Mouse (Mus musculus) lung, embryonic 16.5 days (tissue): ENCODE measurements at regions not wholly inside any gene's neighbourhood (a gene's known extent, or its start where the extent isn't known, plus 50 kb on each side); places are given as distances from the start of the nearest gene placed in this dataset.

Experiments
- ATAC-seq: fragments of 200-750 bp; cut with Nextera tagmentation; 2 replicates; pipeline ENCODE4 v1.8.0; 2017; ENCODE audit warnings: low read depth, mild to moderate bottlenecking, moderate library complexity
- H3K27ac ChIP-seq: fragments of 300-500 bp; sonication (generic); 2 replicates; pipeline ENCODE4 v1.5.1; 2014; ENCODE audit warnings: mild to moderate bottlenecking, control low read depth, low read length
- H3K27me3 ChIP-seq: fragments of 300-500 bp; sonication (generic); 2 replicates; pipeline ENCODE4 v1.6.1; 2014; ENCODE audit warnings: low read depth, low read length, mixed read lengths; ENCODE audit not compliant: control insufficient read depth, insufficient read depth
- H3K36me3 ChIP-seq: fragments of 300-500 bp; sonication (generic); 2 replicates; pipeline ENCODE4 v1.6.1; 2014; ENCODE audit warnings: low read length; ENCODE audit not compliant: control insufficient read depth, insufficient read depth
- H3K4me1 ChIP-seq: fragments of 300-500 bp; sonication (generic); replicated peaks from 2 replicates; pipeline ENCODE4 v1.6.1; 2014; ENCODE audit warnings: low read length, mixed read lengths; ENCODE audit not compliant: control insufficient read depth, insufficient read depth
- H3K4me2 ChIP-seq: fragments of 300-500 bp; sonication (generic); 2 replicates; pipeline ENCODE4 v1.6.1; 2014; ENCODE audit warnings: low read depth, low read length, control low read depth
- H3K4me3 ChIP-seq: fragments of 300-500 bp; sonication (generic); 2 replicates; pipeline ENCODE4 v1.5.1; 2014; ENCODE audit warnings: mild to moderate bottlenecking, low read length, control low read depth
- H3K9ac ChIP-seq: fragments of 300-500 bp; sonication (generic); 2 replicates; pipeline ENCODE4 v1.6.1; 2014; ENCODE audit warnings: low read length, control low read depth
- H3K9me3 ChIP-seq: fragments of 300-500 bp; sonication (generic); 2 replicates; pipeline ENCODE4 v1.6.1; 2016; ENCODE audit warnings: low read length; ENCODE audit not compliant: control insufficient read depth
- WGBS: fragments of 180-500 bp; shearing (Covaris S2); extraction: QIAGEN DNeasy Blood & Tissue Kit; methylation state at CpG from one replicate; pipeline ENCODE4 v1.1.7; 2014; 5-methylcytosine and 5-hydroxymethylcytosine counted together

DNA sequence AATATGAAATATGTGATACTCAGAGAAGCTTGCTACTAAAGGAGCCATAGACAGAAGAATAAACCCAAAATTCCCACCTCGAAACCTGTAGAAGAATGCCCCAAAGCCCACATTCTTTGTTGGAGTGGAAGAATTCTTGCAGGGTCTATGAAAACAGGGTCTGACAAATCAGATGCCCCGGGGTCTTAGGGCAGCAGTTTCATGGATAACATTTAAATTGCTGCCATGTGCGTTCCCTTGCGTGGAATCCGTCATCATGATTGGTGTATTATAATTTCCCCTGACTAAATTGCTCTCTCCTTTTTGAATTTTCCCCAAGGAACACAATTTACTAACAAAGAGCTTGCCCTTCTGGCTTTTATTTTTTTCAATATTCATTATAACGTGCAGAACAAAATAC is 99.6 kb upstream of the Lrig3 start:
- ATAC-seq: no peak
- Histone ChIP-seq H3K4me3 (no peak overlapping the region), H3K4me2 (no peak overlapping the region), H3K27ac (no peak overlapping the region), H3K9me3 (no peaks in the 10 kb centered on the region), H3K4me1 (peaks cover 5% of the 10 kb centered on the region; the same call in 1 of the 2 replicates), H3K9ac (no peak overlapping the region), H3K36me3 (no peaks in the 10 kb centered on the region), H3K27me3 (no peaks in the 10 kb centered on the region)
- WGBS: 83% methylated on average over 6 of the region's 6 CpGs

DNA sequence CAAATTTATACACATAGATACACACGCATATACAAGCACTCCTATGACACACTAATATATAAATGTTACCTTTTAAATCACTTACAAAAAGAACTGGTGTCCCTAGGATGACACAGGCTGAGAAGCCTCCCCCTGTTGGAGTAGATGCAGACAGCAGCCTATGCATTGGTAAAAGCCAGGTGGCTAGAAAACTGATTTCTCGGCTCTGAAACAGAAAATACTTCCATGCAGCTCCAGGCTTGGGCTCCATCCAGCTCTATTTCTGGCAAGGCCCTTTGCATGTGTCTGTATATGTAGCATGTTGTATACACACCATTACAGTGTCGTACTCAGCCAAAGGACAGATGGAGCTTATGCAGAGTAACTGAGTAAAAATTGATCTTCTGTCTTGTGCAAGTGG is 81.4 kb upstream of the Lrig3 start:
- Histone ChIP-seq H3K27me3 (no peaks in the 10 kb centered on the region), H3K4me2 (no peak overlapping the region), H3K36me3 (no peaks in the 10 kb centered on the region), H3K27ac (no peak overlapping the region), H3K4me1 (no peaks in the 10 kb centered on the region), H3K9ac (no peak overlapping the region), H3K9me3 (no peaks in the 10 kb centered on the region), H3K4me3 (no peak overlapping the region)
- 68% methylated on average over 3 of the region's 3 CpGs for WGBS
- ATAC-seq: no peak

DNA sequence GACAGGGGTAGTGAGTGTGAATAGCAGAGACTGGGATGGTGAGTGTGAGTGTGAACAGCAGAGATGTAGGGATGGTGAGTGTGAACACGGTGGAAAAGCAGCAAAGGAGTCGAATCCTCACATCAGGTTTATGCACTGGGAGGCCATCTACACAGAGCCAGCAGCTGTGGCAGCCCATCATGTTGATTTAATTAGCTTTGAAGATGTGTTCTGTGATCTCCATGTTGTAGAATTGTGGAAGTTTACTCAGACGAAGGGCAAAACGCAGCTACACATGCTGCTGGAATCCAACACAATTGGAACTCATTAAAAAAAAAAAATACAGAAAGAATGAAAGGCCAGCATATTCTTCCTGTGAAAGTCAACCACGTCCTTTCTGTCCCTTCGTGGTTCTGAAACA is 80.2 kb upstream of the Lrig3 start:
- no peaks in the 10 kb centered on the region for H3K4me1 ChIP-seq
- H3K4me2 ChIP-seq: no peak overlapping the region
- H3K36me3 ChIP-seq: no peaks in the 10 kb centered on the region
- H3K27ac ChIP-seq: no peak overlapping the region
- H3K27me3 ChIP-seq: no peaks in the 10 kb centered on the region
- WGBS: 44% methylated on average over 6 of the region's 6 CpGs
- H3K4me3 ChIP-seq: no peak overlapping the region
- ATAC-seq: no peak
- H3K9me3 ChIP-seq: no peaks in the 10 kb centered on the region
- no peak overlapping the region for H3K9ac ChIP-seq

DNA sequence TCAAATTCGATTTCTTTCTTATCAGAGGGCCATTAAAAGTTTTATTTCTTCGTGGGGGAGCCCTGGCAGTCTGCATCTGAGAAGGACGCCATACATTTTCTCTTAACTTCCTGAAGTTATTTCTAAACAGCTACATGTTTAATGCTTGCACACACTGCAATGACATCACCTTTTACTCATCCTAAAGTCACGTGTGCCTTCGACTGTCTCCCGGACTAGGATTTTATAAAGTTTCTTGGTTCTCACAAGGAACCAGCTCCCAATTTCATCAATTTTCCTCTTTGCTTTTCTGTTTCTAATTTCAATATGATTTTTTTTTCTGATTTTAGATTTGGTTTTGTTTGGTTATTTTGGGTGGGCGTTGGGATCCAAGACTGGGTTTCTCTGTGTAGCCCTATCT is 73.8 kb upstream of the Lrig3 start:
- ATAC-seq: no peak
- 74% methylated on average over 7 of the region's 7 CpGs for WGBS
- no peak overlapping the region for H3K27ac ChIP-seq
- no peaks in the 10 kb centered on the region for H3K9me3 ChIP-seq
- H3K27me3 ChIP-seq: no peaks in the 10 kb centered on the region
- no peak overlapping the region for H3K9ac ChIP-seq
- no peaks in the 10 kb centered on the region for H3K4me1 ChIP-seq
- no peak overlapping the region for H3K4me3 ChIP-seq
- no peak overlapping the region for H3K4me2 ChIP-seq
- H3K36me3 ChIP-seq: no peaks in the 10 kb centered on the region

DNA sequence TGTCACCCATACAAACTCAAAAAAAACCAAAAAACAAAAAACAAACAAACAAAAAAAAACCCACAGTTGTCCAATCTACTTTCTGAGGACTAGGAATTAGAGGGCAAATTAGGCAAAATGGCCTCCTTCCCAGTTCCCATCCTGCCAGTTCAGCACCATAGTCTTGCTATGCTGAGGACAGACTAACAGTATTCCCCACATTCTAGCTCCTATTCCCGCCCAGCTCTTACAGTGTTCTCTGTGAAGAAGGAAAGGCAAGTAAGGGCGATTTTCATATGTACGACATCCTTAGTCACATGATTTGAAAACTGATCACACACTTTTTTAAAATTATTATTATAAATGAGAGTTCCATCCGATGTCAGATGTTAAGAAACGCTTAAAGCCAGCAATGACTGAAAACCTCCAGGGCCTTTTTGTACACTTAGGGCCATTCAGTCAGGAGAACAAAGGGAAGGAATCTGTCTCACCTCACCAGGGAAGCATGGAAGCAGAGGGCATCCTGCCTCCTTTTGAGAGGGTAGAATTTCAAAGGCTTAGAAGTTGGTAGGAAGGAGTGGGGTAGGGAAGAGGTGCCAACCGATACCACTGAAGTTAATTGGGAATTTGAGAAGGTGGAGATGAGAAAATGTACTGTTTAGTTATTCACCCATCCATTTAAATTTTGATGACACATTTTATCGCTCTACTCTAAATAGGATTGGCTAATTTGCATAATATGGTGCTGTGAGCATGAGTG is 70.1 kb upstream of the Lrig3 start:
- ATAC-seq: no peak
- no peak overlapping the region for H3K9ac ChIP-seq
- H3K4me2 ChIP-seq: no peak overlapping the region
- H3K36me3 ChIP-seq: no peaks in the 10 kb centered on the region
- WGBS: 66% methylated on average over 7 of the region's 7 CpGs
- no peaks in the 10 kb centered on the region for H3K27me3 ChIP-seq
- H3K4me1 ChIP-seq: no peaks in the 10 kb centered on the region
- no peak overlapping the region for H3K27ac ChIP-seq
- peaks cover 3% of the 10 kb centered on the region; the same call in 1 of the 2 replicates for H3K9me3 ChIP-seq
- H3K4me3 ChIP-seq: no peak overlapping the region

DNA sequence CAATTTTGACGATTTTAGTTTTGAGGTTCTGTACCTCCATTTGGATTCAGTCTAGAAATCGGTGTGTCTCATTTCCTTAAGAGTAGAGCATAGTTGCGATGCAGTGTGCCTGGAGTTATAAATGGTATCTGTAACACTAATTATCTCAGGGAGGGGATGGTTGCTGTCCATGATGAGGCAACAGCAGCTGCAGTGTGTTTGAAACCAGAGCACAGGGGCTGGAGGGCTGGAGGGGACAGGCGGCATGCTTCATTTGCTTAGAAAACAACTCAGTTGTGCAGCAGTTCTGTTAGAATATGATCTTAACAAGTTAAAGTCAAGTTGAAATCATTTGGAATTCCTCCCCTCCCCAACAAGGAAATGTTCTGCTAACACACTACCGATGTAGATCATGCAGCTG is 69.3 kb upstream of the Lrig3 start:
- Histone ChIP-seq H3K9me3 (peaks cover 3% of the 10 kb centered on the region; the same call in 1 of the 2 replicates), H3K4me2 (no peak overlapping the region), H3K4me1 (no peaks in the 10 kb centered on the region), H3K27ac (no peak overlapping the region), H3K9ac (no peak overlapping the region), H3K36me3 (no peaks in the 10 kb centered on the region), H3K4me3 (no peak overlapping the region), H3K27me3 (no peaks in the 10 kb centered on the region)
- 61% methylated on average over 5 of the region's 5 CpGs for WGBS
- no peak for ATAC-seq

DNA sequence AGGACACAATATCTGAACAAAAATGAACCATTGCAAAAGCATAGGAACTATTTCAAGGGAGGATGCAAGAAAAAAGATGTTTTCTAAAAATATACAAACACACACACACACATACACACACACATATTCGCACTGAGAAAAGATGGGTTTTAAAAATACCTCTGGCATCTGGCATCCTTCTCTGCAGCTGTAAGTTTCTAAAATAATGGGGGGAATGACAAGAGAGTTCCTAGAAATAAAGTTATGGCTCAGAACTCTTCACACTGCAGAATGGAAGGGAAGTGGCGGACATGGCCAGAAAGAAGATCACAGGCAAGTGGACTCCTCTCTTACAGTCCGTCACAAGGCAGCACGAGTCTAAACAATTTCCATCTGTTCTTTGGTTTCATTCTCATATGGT is 66.5 kb upstream of the Lrig3 start:
- ATAC-seq: no peak
- WGBS: 75% methylated on average over 4 of the region's 4 CpGs
- no peak overlapping the region for H3K9ac ChIP-seq
- H3K27ac ChIP-seq: no peak overlapping the region
- H3K4me3 ChIP-seq: no peak overlapping the region
- H3K4me1 ChIP-seq: no peaks in the 10 kb centered on the region
- H3K36me3 ChIP-seq: no peaks in the 10 kb centered on the region
- H3K4me2 ChIP-seq: no peak overlapping the region
- peaks cover 3% of the 10 kb centered on the region; the same call in 1 of the 2 replicates for H3K9me3 ChIP-seq
- no peaks in the 10 kb centered on the region for H3K27me3 ChIP-seq

DNA sequence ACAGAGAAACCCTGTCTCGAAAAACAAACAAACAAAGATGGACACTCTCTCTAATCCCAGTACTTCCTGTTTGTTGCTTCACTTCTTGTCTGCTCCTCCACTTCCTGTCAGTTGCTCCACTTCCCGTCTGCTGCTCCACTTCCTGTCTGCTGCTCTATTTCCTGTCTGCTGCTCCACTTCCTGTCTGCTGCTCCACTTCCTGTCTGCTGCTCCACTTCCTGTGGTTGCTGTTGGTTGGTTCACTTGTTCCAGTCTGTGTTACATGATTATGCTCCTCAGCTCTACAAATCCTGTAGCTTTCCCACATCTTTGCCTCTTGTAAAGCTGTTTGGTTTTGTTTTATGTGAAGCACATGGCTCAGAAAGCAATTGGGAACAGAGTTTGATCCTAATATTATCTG is 65.4 kb upstream of the Lrig3 start:
- no peak overlapping the region for H3K4me2 ChIP-seq
- H3K9me3 ChIP-seq: peaks cover 3% of the 10 kb centered on the region; the same call in 1 of the 2 replicates
- H3K27me3 ChIP-seq: no peaks in the 10 kb centered on the region
- no peak overlapping the region; the same call in 1 of the 2 replicates for H3K27ac ChIP-seq
- 68% methylated on average over 2 of the region's 2 CpGs for WGBS
- H3K9ac ChIP-seq: no peak overlapping the region
- H3K4me3 ChIP-seq: no peak overlapping the region
- no peak for ATAC-seq
- H3K4me1 ChIP-seq: no peaks in the 10 kb centered on the region
- H3K36me3 ChIP-seq: no peaks in the 10 kb centered on the region

DNA sequence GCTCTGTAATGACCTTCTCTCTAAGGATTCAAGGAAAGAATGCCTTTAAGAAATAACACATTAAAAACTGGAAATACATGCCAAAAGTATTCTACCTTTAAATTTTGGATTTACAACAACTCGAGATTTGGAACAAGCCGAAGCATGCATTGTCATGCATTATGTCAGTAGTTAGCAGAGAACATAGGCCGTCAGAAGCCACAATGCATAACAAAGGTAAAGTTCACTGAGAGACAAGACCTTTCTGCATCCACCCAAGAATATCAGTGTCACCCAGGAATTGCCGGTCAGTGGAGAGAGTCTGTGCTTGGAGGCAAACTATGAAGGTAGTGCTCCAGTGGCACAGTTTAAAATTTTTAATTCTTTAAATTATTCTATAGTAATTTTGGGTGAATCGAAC is 63.3 kb upstream of the Lrig3 start:
- no peak overlapping the region for H3K27ac ChIP-seq
- whole genome bisulfite sequencing: 79% methylated on average over 5 of the region's 5 CpGs
- H3K4me3 ChIP-seq: no peak overlapping the region
- no peaks in the 10 kb centered on the region for H3K27me3 ChIP-seq
- peaks cover 3% of the 10 kb centered on the region; the same call in 1 of the 2 replicates for H3K9me3 ChIP-seq
- no peaks in the 10 kb centered on the region for H3K4me1 ChIP-seq
- no peaks in the 10 kb centered on the region for H3K36me3 ChIP-seq
- ATAC-seq: no peak
- H3K9ac ChIP-seq: no peak overlapping the region
- H3K4me2 ChIP-seq: no peak overlapping the region

DNA sequence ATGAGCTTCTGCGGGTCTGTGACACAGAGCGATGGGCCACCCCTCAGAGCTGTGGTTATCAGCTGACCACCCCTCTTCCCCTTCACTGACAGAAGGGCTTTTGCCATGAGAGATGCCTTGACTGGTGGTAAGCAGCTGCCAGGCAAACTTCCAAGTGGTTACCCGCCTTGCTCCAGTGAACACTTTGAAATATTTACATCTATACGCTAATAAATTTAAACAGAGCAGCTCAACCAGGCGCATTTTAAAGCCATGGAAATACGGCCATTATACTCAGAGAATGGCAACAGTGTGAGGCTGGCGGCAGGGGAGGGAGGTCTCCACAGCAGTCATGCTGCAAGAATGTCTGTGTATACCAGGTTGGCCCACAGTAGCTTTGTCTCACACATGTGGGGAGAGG is 53.8 kb upstream of the Lrig3 start:
- Histone ChIP-seq H3K4me3 (no peak overlapping the region), H3K9ac (no peak overlapping the region), H3K4me1 (no peaks in the 10 kb centered on the region), H3K27ac (no peak overlapping the region), H3K4me2 (no peak overlapping the region), H3K9me3 (no peaks in the 10 kb centered on the region), H3K27me3 (no peaks in the 10 kb centered on the region), H3K36me3 (no peaks in the 10 kb centered on the region)
- ATAC-seq: no peak
- WGBS: 49% methylated on average over 7 of the region's 7 CpGs
